Mouse (Mus musculus): ENCODE results near the gene Ppp1r13b.

DNA sequence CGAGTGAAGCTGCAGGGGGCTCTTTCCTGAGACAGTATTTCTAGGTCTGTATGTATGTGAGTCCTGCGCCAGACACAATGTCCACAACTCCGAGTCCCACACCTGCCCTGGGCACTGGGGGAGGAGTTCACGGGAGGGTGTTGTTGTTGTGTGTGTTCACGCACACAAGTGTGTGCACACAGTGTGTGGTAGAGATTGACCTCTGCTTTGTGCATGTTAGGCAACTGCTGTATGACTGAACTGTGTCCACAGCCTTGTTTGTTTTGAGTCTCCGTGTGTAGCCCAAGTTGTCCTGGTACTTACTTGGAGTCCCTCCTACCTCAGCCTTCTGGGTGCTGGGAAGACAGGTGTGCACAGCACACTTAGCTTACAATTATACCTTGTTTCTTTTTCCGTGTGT lies 117.3 kb downstream of the Ppp1r13b start:
- TF ChIP-seq POLR2A (IDR thresholded peaks at IDR 0.05; ENCODE audit: borderline replicate concordance, low read depth, low read length) (no peak), CTCF (IDR thresholded peaks at IDR 0.05; ENCODE audit: low read depth, low read length) (no peak)
